Mouse (Mus musculus) midbrain, postnatal 0 days (tissue): ENCODE measurements around the gene Rps6kc1. TPM values are rescaled to one million over a fixed set of nuclear protein-coding genes. Genes with fewer than 3 reads are reported as not detected.
"Not testable (repeated sequence)": the region's sequence is repeated elsewhere in the genome, so short reads cannot be mapped to it uniquely, and the experiment has no call there.

Experiments
- ATAC-seq: fragments of 200-750 bp; cut with Nextera tagmentation; 2 replicates; pipeline ENCODE4 v1.8.0; 2017; ENCODE audit warnings: moderate number of reproducible peaks, mild to moderate bottlenecking, moderate TSS enrichment, moderate library complexity; ENCODE audit not compliant: low FRiP score
- DNase-seq: peaks from one replicate; pipeline ENCODE4 v3.0.0-alpha.2; 2015; ENCODE audit warnings: low spot score
- H3K27ac ChIP-seq: fragments of 300-500 bp; sonication (generic); 2 replicates; pipeline ENCODE4 v1.5.1; 2014; ENCODE audit warnings: low read depth, mild to moderate bottlenecking, low read length, mixed read lengths
- H3K27me3 ChIP-seq: fragments of 300-500 bp; sonication (generic); 2 replicates; pipeline ENCODE4 v1.6.1; 2014; ENCODE audit warnings: low read length, control low read depth, mixed read lengths; ENCODE audit not compliant: insufficient read depth
- H3K36me3 ChIP-seq: fragments of 300-500 bp; sonication (generic); 2 replicates; pipeline ENCODE4 v1.6.1; 2014; ENCODE audit warnings: low read length, control low read depth, mixed read lengths; ENCODE audit not compliant: insufficient read depth
- H3K4me1 ChIP-seq: fragments of 300-500 bp; sonication (generic); 2 replicates; pipeline ENCODE4 v1.6.1; 2014; ENCODE audit warnings: mild to moderate bottlenecking, control low read depth, antibody characterized with exemption, low read length, mixed read lengths; ENCODE audit not compliant: insufficient read depth
- H3K4me2 ChIP-seq: fragments of 300-500 bp; sonication (generic); 2 replicates; pipeline ENCODE4 v1.6.1; 2014; ENCODE audit warnings: low read depth, mild to moderate bottlenecking, low read length, mixed read lengths; ENCODE audit not compliant: poor library complexity, severe bottlenecking
- H3K4me3 ChIP-seq: fragments of 300-500 bp; sonication (generic); 2 replicates; pipeline ENCODE4 v1.5.1; 2014; ENCODE audit warnings: low read depth, mild to moderate bottlenecking, low read length, moderate library complexity
- H3K9ac ChIP-seq: fragments of 300-500 bp; sonication (generic); replicated peaks from 2 replicates; pipeline ENCODE4 v1.6.1; 2014; ENCODE audit warnings: mild to moderate bottlenecking, low read length, moderate library complexity, mixed read lengths; ENCODE audit not compliant: poor library complexity, severe bottlenecking
- H3K9me3 ChIP-seq: fragments of 300-500 bp; sonication (generic); 2 replicates; pipeline ENCODE4 v1.6.1; 2016; ENCODE audit warnings: low read length, control low read depth
- CTCF ChIP-seq: IDR thresholded peaks from 2 replicates; pipeline ENCODE4 v1.5.1; 2016; ENCODE audit warnings: antibody characterized with exemption, mild to moderate bottlenecking
- WGBS: fragments of 180-500 bp; shearing (Covaris S2); extraction: QIAGEN DNeasy Blood & Tissue Kit; methylation state at CpG from one replicate; pipeline ENCODE4 v1.1.7; 2014; 5-methylcytosine and 5-hydroxymethylcytosine counted together
- polyA plus RNA-seq: library from polyadenylated mRNA; unstranded; fragments of >200 nt; fragmentation: Nextera tagmentation; extraction: Ambion mirVana; gene quantifications from 2 replicates; pipeline ENCODE4 v1.2.1, GENCODE M21; 2015
- total RNA-seq: library from RNA; depleted of rRNA; stranded (reverse); fragments of >200 nt; gene quantifications from 2 replicates; pipeline ENCODE4 v1.2.3, GENCODE M21; 2014

Rps6kc1 gene
- total and polyA plus RNA-seq, 2 experiments from 2014 or later, result 26.9 to 44.7 TPM

- DNase-seq (peak; percentile 98), ATAC-seq (peak; percentile 96)
- H3K9me3 ChIP-seq, result no peaks in the 10 kb centered on the region
- H3K27me3 ChIP-seq, result no peaks in the 10 kb centered on the region
- 0% methylated on average over 35 of the region's 79 CpGs for WGBS
- H3K36me3 ChIP-seq, result 0 out of 2 replicates have a peak, but pooled peaks cover 3% of the 10 kb centered on the region
- TF ChIP-seq CTCF, result no peak
- H3K4me1 ChIP-seq, result peaks cover 4% of the 10 kb centered on the region; the same call in 1 of the 2 replicates
- H3K27ac ChIP-seq, result peak overlapping the region; percentile 99
- H3K9ac ChIP-seq, result peak overlapping the region; percentile 92
- H3K4me3 ChIP-seq, result peak overlapping the region; percentile 67
- H3K4me2 ChIP-seq, result peak overlapping the region; percentile 66
Observed at GRCm38 (mm10) chr1:190928370-190929009, 16.9 kb upstream of the Rps6kc1 start.

GRCm38 (mm10) chr1:190927751-190928369 lies 16.3 kb upstream of the Rps6kc1 start:
- H3K4me2 ChIP-seq, result peak overlapping the region; percentile 66
- TF ChIP-seq CTCF, result no peak
- H3K4me1 ChIP-seq, result peaks cover 4% of the 10 kb centered on the region; the same call in 1 of the 2 replicates
- DNase-seq (no peak), ATAC-seq (peak; percentile 36)
- no peaks in the 10 kb centered on the region for H3K36me3 ChIP-seq
- no peaks in the 10 kb centered on the region for H3K27me3 ChIP-seq
- peak overlapping the region; percentile 92 for H3K9ac ChIP-seq
- no peaks in the 10 kb centered on the region for H3K9me3 ChIP-seq
- H3K4me3 ChIP-seq, result peak overlapping the region; percentile 67
- peak overlapping the region; percentile 99 for H3K27ac ChIP-seq
- WGBS, result 22% methylated on average over 16 of the region's 16 CpGs

GRCm38 (mm10) chr1:190927311-190927710 lies 15.7 kb upstream of the Rps6kc1 start:
- Histone ChIP-seq H3K4me2 (peak overlapping the region; percentile 66), H3K9ac (no peak overlapping the region), H3K27ac (no peak overlapping the region), H3K27me3 (no peaks in the 10 kb centered on the region), H3K4me1 (peaks cover 4% of the 10 kb centered on the region; the same call in 1 of the 2 replicates), H3K36me3 (no peaks in the 10 kb centered on the region), H3K4me3 (no peak overlapping the region), H3K9me3 (no peaks in the 10 kb centered on the region)
- WGBS, result 98% methylated on average over 3 of the region's 3 CpGs
- no peak for DNase-seq
- ATAC-seq, result no peak
- TF ChIP-seq CTCF, result no peak

- not testable (repeated sequence) for H3K27ac ChIP-seq, ATAC-seq, H3K4me1 ChIP-seq, H3K9ac ChIP-seq, DNase-seq, H3K9me3 ChIP-seq, H3K27me3 ChIP-seq, H3K4me3 ChIP-seq, H3K4me2 ChIP-seq, H3K36me3 ChIP-seq
- whole genome bisulfite sequencing, result 72% methylated on average over 3 of the region's 3 CpGs
Observed at GRCm38 (mm10) chr1:190924812-190925211, 13.2 kb upstream of the Rps6kc1 start, which contains the start of gene Angel2. Gene Angel2 (plus strand): TSS chr1:190925112.

- Histone ChIP-seq H3K27ac (no peak overlapping the region), H3K36me3 (no peaks in the 10 kb centered on the region), H3K4me2 (no peak overlapping the region), H3K4me3 (no peak overlapping the region), H3K27me3 (no peaks in the 10 kb centered on the region), H3K4me1 (no peaks in the 10 kb centered on the region), H3K9me3 (no peaks in the 10 kb centered on the region), H3K9ac (no peak overlapping the region)
- no peak for TF ChIP-seq CTCF
- ATAC-seq (no peak), DNase-seq (no peak)
- 70% methylated on average over 8 of the region's 8 CpGs for WGBS
Observed at GRCm38 (mm10) chr1:190919725-190920469, 8.3 kb upstream of the Rps6kc1 start.
